Mouse (Mus musculus) heart, postnatal 0 days (tissue): ENCODE data around the gene Ets2. TPM values are rescaled to one million over a fixed set of nuclear protein-coding genes. Genes with fewer than 3 reads are reported as not detected.

Experiments used
- ATAC-seq: fragments of 200-750 bp; cut with Nextera tagmentation; 2 replicates; pipeline ENCODE4 v1.8.0; 2017; ENCODE audit warnings: low read depth, moderate number of reproducible peaks, moderate library complexity; ENCODE audit not compliant: insufficient read depth
- DNase-seq: peaks from one replicate; pipeline ENCODE4 v3.0.0-alpha.2; 2016; ENCODE audit warnings: low spot score
- H3K27ac ChIP-seq: fragments of 300-500 bp; sonication (generic); 2 replicates; pipeline ENCODE4 v1.5.1; 2014; ENCODE audit warnings: low read depth, mild to moderate bottlenecking
- H3K27me3 ChIP-seq: fragments of 300-500 bp; sonication (generic); 2 replicates; pipeline ENCODE4 v1.6.1; 2014; ENCODE audit warnings: low read length, mixed read lengths; ENCODE audit not compliant: control insufficient read depth, insufficient read depth
- H3K36me3 ChIP-seq: fragments of 300-500 bp; sonication (generic); replicated peaks from 2 replicates; pipeline ENCODE4 v1.6.1; 2014; ENCODE audit warnings: low read length, mixed read lengths; ENCODE audit not compliant: control insufficient read depth, insufficient read depth
- H3K4me1 ChIP-seq: fragments of 300-500 bp; sonication (generic); 2 replicates; pipeline ENCODE4 v1.6.1; 2014; ENCODE audit warnings: antibody characterized with exemption; ENCODE audit not compliant: control insufficient read depth, insufficient read depth
- H3K4me2 ChIP-seq: fragments of 300-500 bp; sonication (generic); 2 replicates; pipeline ENCODE4 v1.6.1; 2014; ENCODE audit warnings: low read depth, mild to moderate bottlenecking, low read length, moderate library complexity
- H3K4me3 ChIP-seq: fragments of 300-500 bp; sonication (generic); 2 replicates; pipeline ENCODE4 v1.5.1; 2014; ENCODE audit warnings: low read depth, low read length
- H3K9ac ChIP-seq: fragments of 300-500 bp; sonication (generic); replicated peaks from 2 replicates; pipeline ENCODE4 v1.6.1; 2014; ENCODE audit warnings: low read depth, low read length, mixed read lengths
- H3K9me3 ChIP-seq: fragments of 300-500 bp; sonication (generic); replicated peaks from 2 replicates; pipeline ENCODE4 v1.6.1; 2016; ENCODE audit warnings: low read length; ENCODE audit not compliant: control insufficient read depth
- CTCF ChIP-seq: IDR thresholded peaks from 2 replicates; pipeline ENCODE4 v1.5.1; 2016; ENCODE audit warnings: antibody characterized with exemption, control low read depth, low read depth
- EP300 ChIP-seq: IDR thresholded peaks from 2 replicates; pipeline ENCODE4 v1.6.1; 2016; ENCODE audit warnings: antibody characterized with exemption, low read depth
- WGBS: fragments of 180-500 bp; shearing (Covaris S2); extraction: QIAGEN DNeasy Blood & Tissue Kit; methylation state at CpG from one replicate; pipeline ENCODE4 v1.1.7; 2014; 5-methylcytosine and 5-hydroxymethylcytosine counted together
- polyA plus RNA-seq: library from polyadenylated mRNA; unstranded; fragments of >200 nt; fragmentation: Nextera tagmentation; extraction: Ambion mirVana; gene quantifications from 2 replicates; pipeline ENCODE4 v1.2.1, GENCODE M21; 2015
- total RNA-seq: library from RNA; depleted of rRNA; stranded (reverse); fragments of >200 nt; gene quantifications from 2 replicates; pipeline ENCODE4 v1.2.3, GENCODE M21; 2014; ENCODE audit warnings: low replicate concordance; rRNA removed

Ets2 gene
- total and polyA plus RNA-seq, 2 experiments from 2014 or later: 44.0 to 61.2 TPM

DNA sequence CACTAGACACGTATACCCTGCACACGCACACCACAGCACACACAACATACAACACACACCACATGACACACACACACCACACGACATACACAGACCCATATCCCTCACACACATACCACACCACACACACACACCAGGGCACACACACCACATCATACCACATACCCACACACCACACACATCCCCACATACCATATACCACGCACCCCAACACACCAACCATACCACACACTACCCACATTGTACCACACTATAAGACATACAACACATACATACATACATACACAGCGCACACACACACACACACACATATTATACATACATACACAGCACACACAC, 68.1 kb downstream of the Ets2 start:
- Histone ChIP-seq H3K27me3 (no peaks in the 10 kb centered on the region), H3K36me3 (no peaks in the 10 kb centered on the region), H3K4me2 (no peak overlapping the region), H3K4me1 (peaks cover 28% of the 10 kb centered on the region), H3K9me3 (no peaks in the 10 kb centered on the region), H3K9ac (0 out of 2 replicates have a peak overlapping the region, but pooled peaks have one; percentile 37), H3K27ac (peak overlapping the region; percentile 41), H3K4me3 (no peak overlapping the region; the same call in 1 of the 2 replicates)
- no peak for ATAC-seq
- TF ChIP-seq CTCF (no peak), EP300 (no peak)
- WGBS: 74% methylated on average over 5 of the region's 5 CpGs
- no peak for DNase-seq

DNA sequence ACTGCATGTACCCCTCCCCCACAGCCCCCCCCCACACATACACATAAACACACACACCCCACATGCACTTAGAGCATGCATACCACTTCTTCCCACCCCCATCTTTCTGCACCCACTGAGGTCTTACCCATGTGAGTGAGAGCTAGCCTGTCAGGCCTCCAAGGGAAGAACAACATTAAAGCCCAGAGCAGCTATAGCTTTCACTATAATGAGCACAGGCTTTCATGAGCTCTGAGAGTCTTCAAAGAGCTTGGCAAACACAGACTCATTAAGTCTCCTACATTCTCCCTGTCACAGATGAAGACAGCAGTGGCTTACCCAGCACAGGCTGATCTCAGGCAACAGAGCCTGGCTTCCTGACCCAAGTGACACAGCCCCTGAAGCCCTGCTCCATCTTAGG, 68.5 kb downstream of the Ets2 start:
- H3K36me3 ChIP-seq: no peaks in the 10 kb centered on the region
- peaks cover 28% of the 10 kb centered on the region for H3K4me1 ChIP-seq
- H3K4me2 ChIP-seq: no peak overlapping the region
- H3K27ac ChIP-seq: 0 out of 2 replicates have a peak overlapping the region, but pooled peaks have one; percentile 49
- H3K9me3 ChIP-seq: no peaks in the 10 kb centered on the region
- H3K9ac ChIP-seq: no peak overlapping the region
- TF ChIP-seq EP300 (no peak), CTCF (no peak)
- H3K27me3 ChIP-seq: no peaks in the 10 kb centered on the region
- ATAC-seq: no peak
- no peak overlapping the region for H3K4me3 ChIP-seq
- DNase-seq: no peak

Other genes with a start within 250 kb of the Ets2 start
- 12.1 and 16.9 TPM in 2 replicates for gene Erg, start 115.5 kb upstream of the Ets2 start, total RNA-seq
- 5.0 and 7.2 TPM in 2 replicates for gene Erg, start 115.5 kb upstream of the Ets2 start, polyA plus RNA-seq